Mouse (Mus musculus) intestine, postnatal 0 days (tissue): ENCODE results near the gene Nutf2-ps1. TPM values are rescaled to one million over a fixed set of nuclear protein-coding genes. Genes with fewer than 3 reads are reported as not detected.

Experiments used
- ATAC-seq: fragments of 200-750 bp; cut with Nextera tagmentation; 2 replicates; pipeline ENCODE4 v1.8.0; 2017; ENCODE audit warnings: mild to moderate bottlenecking, moderate TSS enrichment, moderate library complexity
- H3K27ac ChIP-seq: fragments of 300-500 bp; sonication (generic); 2 replicates; pipeline ENCODE4 v1.5.1; 2014; ENCODE audit warnings: mild to moderate bottlenecking, low read depth, low read length, moderate library complexity
- H3K27me3 ChIP-seq: fragments of 300-500 bp; sonication (generic); replicated peaks from 2 replicates; pipeline ENCODE4 v1.6.1; 2014; ENCODE audit warnings: low read length, mixed read lengths; ENCODE audit not compliant: control insufficient read depth, insufficient read depth
- H3K36me3 ChIP-seq: fragments of 300-500 bp; sonication (generic); 2 replicates; pipeline ENCODE4 v1.6.1; 2014; ENCODE audit warnings: mild to moderate bottlenecking, moderate library complexity; ENCODE audit not compliant: control insufficient read depth, insufficient read depth
- H3K4me1 ChIP-seq: fragments of 300-500 bp; sonication (generic); replicated peaks from 2 replicates; pipeline ENCODE4 v1.6.1; 2014; ENCODE audit warnings: antibody characterized with exemption, low read length, mixed read lengths; ENCODE audit not compliant: control insufficient read depth, insufficient read depth
- H3K4me2 ChIP-seq: fragments of 300-500 bp; sonication (generic); replicated peaks from 2 replicates; pipeline ENCODE4 v1.6.1; 2014; ENCODE audit warnings: low read depth, mild to moderate bottlenecking, moderate library complexity
- H3K4me3 ChIP-seq: fragments of 300-500 bp; sonication (generic); 2 replicates; pipeline ENCODE4 v1.5.1; 2014; ENCODE audit warnings: low read depth, low read length
- H3K9ac ChIP-seq: fragments of 300-500 bp; sonication (generic); 2 replicates; pipeline ENCODE4 v1.6.1; 2014; ENCODE audit warnings: mild to moderate bottlenecking, low read depth, low read length
- H3K9me3 ChIP-seq: fragments of 300-500 bp; sonication (generic); 2 replicates; pipeline ENCODE4 v1.6.1; 2016; ENCODE audit warnings: mixed run types; ENCODE audit not compliant: control insufficient read depth
- CTCF ChIP-seq: sonication (generic); IDR thresholded peaks from 2 replicates; pipeline ENCODE4 v1.5.1; 2016; ENCODE audit warnings: low read depth, mild to moderate bottlenecking, control low read depth, antibody characterized with exemption, moderate library complexity
- WGBS: fragments of 180-500 bp; shearing (Covaris S2); extraction: QIAGEN DNeasy Blood & Tissue Kit; methylation state at CpG from one replicate; pipeline ENCODE4 v1.1.7; 2014; 5-methylcytosine and 5-hydroxymethylcytosine counted together
- polyA plus RNA-seq: library from polyadenylated mRNA; unstranded; fragments of >200 nt; fragmentation: Nextera tagmentation; extraction: Ambion mirVana; gene quantifications from 2 replicates; pipeline ENCODE4 v1.2.1, GENCODE M21; 2015

Gene Nutf2-ps1
- polyA plus RNA-seq, 1 experiment from 2014 or later: 125 TPM

DNA sequence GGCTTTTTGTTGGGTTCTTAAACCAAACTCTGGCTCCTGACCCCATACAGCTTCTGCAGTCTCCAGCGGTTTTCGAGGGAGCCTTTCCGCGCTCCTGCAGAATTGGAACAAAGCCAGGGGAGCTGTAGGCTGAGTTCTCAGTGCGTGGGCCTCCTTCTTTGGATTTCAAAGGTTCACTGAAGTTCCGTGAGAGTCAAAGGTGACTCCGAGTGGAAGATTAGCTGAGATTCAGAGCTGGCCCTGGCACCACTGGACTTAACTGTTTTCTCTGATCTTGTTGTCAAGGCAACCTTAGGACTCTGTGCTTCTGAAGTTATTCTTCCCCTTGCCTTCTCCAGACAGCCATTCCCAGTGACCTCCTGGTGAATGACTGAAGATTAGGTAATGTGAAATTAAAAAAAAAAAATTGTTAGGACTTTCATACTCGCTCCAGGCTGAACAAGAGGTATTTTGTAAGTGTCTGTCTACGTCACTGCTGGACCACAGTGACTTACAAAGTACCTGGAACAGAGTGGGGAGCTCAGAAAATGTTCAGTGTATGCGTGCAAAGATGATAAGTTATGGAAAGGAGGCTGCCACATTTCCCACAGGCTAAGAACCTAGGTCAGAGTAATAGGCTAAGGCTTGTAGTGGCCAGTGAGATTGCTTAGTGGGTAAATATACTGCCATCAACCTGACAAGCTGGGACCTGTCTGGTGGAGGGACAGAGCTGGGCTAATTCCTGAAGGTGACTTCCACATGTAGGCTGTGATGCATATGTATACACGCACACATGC lies 11.7 kb downstream of the Nutf2-ps1 start:
- peak; percentile 80 for ATAC-seq

DNA sequence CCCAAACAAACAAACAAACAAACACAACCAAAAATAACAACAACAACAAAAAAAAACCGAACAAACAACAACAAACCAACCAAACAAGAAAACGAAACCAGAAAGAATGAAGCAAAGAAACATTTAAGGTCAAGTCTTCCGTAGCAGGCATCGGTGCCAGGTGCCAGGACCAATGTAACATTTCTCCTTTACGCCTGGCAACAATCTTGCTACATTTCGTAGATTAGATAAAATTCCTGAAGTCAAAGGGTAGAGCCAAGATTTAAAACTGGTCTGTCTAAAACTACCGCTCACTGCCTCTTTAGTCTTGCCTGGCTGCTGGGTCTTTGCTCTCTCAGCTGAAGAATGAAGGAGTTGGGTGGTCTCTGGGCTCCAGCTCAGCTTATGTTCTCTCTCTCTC lies 12.8 kb downstream of the Nutf2-ps1 start:
- Histone ChIP-seq H3K27me3 (no peaks in the 10 kb centered on the region), H3K4me2 (no peak overlapping the region), H3K9ac (no peak overlapping the region), H3K36me3 (no peaks in the 10 kb centered on the region), H3K4me3 (no peak overlapping the region), H3K4me1 (0 out of 2 replicates have a peak, but pooled peaks cover 4% of the 10 kb centered on the region), H3K27ac (no peak overlapping the region), H3K9me3 (no peaks in the 10 kb centered on the region)
- ATAC-seq: no peak
- TF ChIP-seq CTCF: no peak
- 52% methylated on average over 7 of the region's 7 CpGs for WGBS

More for the DNA sequence above, 11.7 kb downstream of the Nutf2-ps1 start:
- H3K4me1 ChIP-seq: 0 out of 2 replicates have a peak, but pooled peaks cover 4% of the 10 kb centered on the region
- no peak overlapping the region for H3K27ac ChIP-seq
- WGBS: 36% methylated on average over 11 of the region's 11 CpGs
- no peaks in the 10 kb centered on the region for H3K9me3 ChIP-seq
- no peaks in the 10 kb centered on the region for H3K36me3 ChIP-seq
- no peak overlapping the region for H3K4me3 ChIP-seq
- no peaks in the 10 kb centered on the region for H3K27me3 ChIP-seq
- TF ChIP-seq CTCF: no peak
- peak overlapping the region; percentile 27; the same call in 1 of the 2 replicates for H3K4me2 ChIP-seq
- no peak overlapping the region for H3K9ac ChIP-seq

DNA sequence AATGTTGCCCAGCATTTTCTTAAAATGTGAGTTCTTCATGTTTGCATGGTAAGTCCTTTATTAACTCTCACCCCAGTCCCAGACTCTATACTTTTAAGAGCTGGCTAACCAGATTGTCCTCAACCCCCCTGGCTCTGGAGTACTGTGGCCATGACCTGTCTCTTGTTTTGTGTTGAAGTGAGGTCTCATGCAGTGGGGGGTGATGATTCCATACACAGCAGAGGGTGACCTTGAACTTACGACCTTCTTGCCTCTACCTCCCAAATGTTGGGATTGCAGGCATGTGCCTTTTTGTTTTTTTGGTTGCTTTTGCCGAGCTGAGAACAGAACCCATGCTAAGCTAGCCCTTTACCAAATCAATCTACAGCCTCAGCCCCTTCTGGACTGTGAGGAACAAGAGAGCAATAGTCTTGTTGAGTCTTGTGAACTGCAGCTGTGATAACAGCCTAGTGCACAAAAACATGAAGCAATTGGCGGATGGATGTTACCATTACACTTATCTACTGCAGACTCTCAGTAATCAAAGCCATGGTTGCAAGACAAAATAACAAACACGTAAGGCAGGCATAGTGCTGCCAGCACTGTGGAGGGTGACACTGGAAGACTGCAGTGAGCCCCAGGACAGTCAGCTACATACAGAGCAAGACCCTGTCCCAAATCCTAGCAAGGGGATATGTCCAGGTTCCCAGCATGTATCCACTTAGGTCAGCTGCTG lies 13.4 kb downstream of the Nutf2-ps1 start:
- no peak overlapping the region for H3K9ac ChIP-seq
- no peak for ATAC-seq
- no peaks in the 10 kb centered on the region for H3K36me3 ChIP-seq
- 76% methylated on average over 4 of the region's 4 CpGs for WGBS
- H3K27me3 ChIP-seq: no peaks in the 10 kb centered on the region
- H3K4me2 ChIP-seq: no peak overlapping the region
- H3K9me3 ChIP-seq: no peaks in the 10 kb centered on the region
- 0 out of 2 replicates have a peak, but pooled peaks cover 4% of the 10 kb centered on the region for H3K4me1 ChIP-seq
- no peak overlapping the region for H3K27ac ChIP-seq
- TF ChIP-seq CTCF: no peak
- no peak overlapping the region for H3K4me3 ChIP-seq

GRCm38 (mm10) chr19:53574546-53574945 lies 14.3 kb downstream of the Nutf2-ps1 start:
- H3K36me3 ChIP-seq: no peaks in the 10 kb centered on the region
- no peaks in the 10 kb centered on the region for H3K27me3 ChIP-seq
- H3K27ac ChIP-seq: no peak overlapping the region
- H3K9ac ChIP-seq: no peak overlapping the region
- H3K4me3 ChIP-seq: no peak overlapping the region
- no peaks in the 10 kb centered on the region for H3K9me3 ChIP-seq
- H3K4me1 ChIP-seq: 0 out of 2 replicates have a peak, but pooled peaks cover 4% of the 10 kb centered on the region
- WGBS: 84% methylated on average over 7 of the region's 7 CpGs
- no peak for ATAC-seq
- no peak overlapping the region for H3K4me2 ChIP-seq
- TF ChIP-seq CTCF: no peak

DNA sequence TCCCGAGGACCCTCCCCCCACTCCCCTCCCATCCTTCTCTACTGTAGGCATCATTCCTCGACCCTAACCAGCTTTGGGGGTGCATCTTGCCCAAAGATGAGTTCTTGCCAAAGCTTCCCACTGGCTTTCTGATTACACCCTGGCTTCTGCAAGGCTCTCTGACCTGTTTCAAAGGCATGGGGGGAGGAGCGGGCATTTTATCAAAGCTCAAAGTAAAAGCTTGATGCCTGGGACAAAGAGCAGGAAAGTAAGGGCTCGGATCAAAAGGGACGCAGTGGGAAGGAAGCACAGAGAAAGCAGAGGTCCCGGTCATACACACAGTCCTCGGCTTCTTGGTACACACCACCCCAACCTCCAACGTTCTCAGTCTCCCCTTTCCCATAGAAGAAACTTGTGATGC lies 14.7 kb downstream of the Nutf2-ps1 start:
- Histone ChIP-seq H3K36me3 (no peaks in the 10 kb centered on the region), H3K9me3 (no peaks in the 10 kb centered on the region), H3K4me1 (0 out of 2 replicates have a peak, but pooled peaks cover 4% of the 10 kb centered on the region), H3K9ac (no peak overlapping the region), H3K4me3 (no peak overlapping the region), H3K27me3 (no peaks in the 10 kb centered on the region), H3K27ac (no peak overlapping the region), H3K4me2 (no peak overlapping the region)
- 76% methylated on average over 8 of the region's 8 CpGs for WGBS
- no peak for ATAC-seq
- TF ChIP-seq CTCF: no peak

DNA sequence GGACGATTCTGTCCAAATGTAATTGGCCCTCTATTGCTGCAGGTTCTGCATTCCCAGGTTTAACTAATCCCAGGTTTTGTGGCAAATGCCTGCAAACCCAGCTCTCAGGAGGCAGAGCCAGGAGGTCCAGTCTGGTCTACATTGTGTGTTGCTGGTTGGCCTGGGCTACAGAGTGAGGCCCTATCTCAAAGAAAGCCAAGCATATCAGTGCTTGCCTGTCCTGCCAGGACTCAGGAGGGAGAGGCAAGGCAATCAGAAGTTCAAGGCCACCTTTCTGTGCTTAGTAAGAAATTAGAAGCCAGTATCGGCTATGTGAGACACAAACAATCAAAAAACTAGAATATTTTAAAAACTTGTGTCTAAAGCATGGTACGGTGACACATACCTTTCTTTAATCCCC lies 15.7 kb downstream of the Nutf2-ps1 start:
- ATAC-seq: no peak
- no peaks in the 10 kb centered on the region for H3K36me3 ChIP-seq
- no peak overlapping the region for H3K9ac ChIP-seq
- WGBS: 74% methylated on average over 3 of the region's 3 CpGs
- H3K27me3 ChIP-seq: no peaks in the 10 kb centered on the region
- TF ChIP-seq CTCF: no peak
- H3K4me2 ChIP-seq: no peak overlapping the region
- no peaks in the 10 kb centered on the region for H3K9me3 ChIP-seq
- H3K27ac ChIP-seq: no peak overlapping the region
- no peak overlapping the region for H3K4me3 ChIP-seq
- H3K4me1 ChIP-seq: no peaks in the 10 kb centered on the region
